Mouse (Mus musculus): ENCODE data around the gene Neb. TPM values are rescaled to one million over a fixed set of nuclear protein-coding genes. Genes with fewer than 3 reads are reported as not detected.

The Neb gene
- polyA plus RNA-seq, 1 experiment, result 0.14 TPM

- peaks cover 7% of the 10 kb centered on the region for H3K79me2 ChIP-seq (ENCODE audit: control insufficient read depth, insufficient read depth)
- H3K4me3 ChIP-seq (ENCODE audit: insufficient read depth, poor library complexity, severe bottlenecking), result no peak overlapping the region
- no peak overlapping the region for H3ac ChIP-seq (ENCODE audit: control insufficient read depth, insufficient read length, low read depth)
- TF ChIP-seq FOSL1 (IDR thresholded peaks at IDR 0.05; ENCODE audit: insufficient read depth, low read length, poor library complexity, severe bottlenecking), result no peak
- no peak for TF ChIP-seq USF1 (IDR thresholded peaks at IDR 0.05; ENCODE audit: low read depth)
- TF ChIP-seq CEBPB (IDR thresholded peaks at IDR 0.05; ENCODE audit: low read depth), result no peak
- no peak for TF ChIP-seq MAX (IDR thresholded peaks at IDR 0.05)
- no peak for TF ChIP-seq MYOG (IDR thresholded peaks at IDR 0.05; ENCODE audit: control insufficient read depth, extremely low read depth, insufficient read length)
- TF ChIP-seq CTCF (IDR thresholded peaks at IDR 0.05; ENCODE audit: control insufficient read depth, insufficient read depth, insufficient read length), result no peak
- TF ChIP-seq MYOD1 (IDR thresholded peaks at IDR 0.05; ENCODE audit: control insufficient read depth, insufficient read length, low read depth), result no peak
- H3K36me3 ChIP-seq (ENCODE audit: control insufficient read depth, insufficient read depth), result peaks cover 92% of the 10 kb centered on the region
- peaks cover 5% of the 10 kb centered on the region for H3K79me3 ChIP-seq (ENCODE audit: low read depth)
- no peaks in the 10 kb centered on the region for H3K27me3 ChIP-seq (ENCODE audit: control insufficient read depth, insufficient read depth, insufficient read length)
These were observed 264.2 kb downstream of the Neb start for GRCm38 (mm10) chr2:52114086-52114485.

Small RNA genes within 50 kb of the gene (microRNA-seq; reads per million reads assigned to microRNA genes)
- gene Gm22095 (ENCODE audit: borderline microRNAs expressed), result not detected

Other genes with a start within 250 kb of the Neb start
- 8.8 TPM for gene Arl5a, start 46.4 kb upstream of the Neb start, polyA plus RNA-seq (2012; fragmentation: generic; extraction: Trizol)